Mouse (Mus musculus) intestine, embryonic 14.5 days (tissue): ENCODE data around the gene Gm37240. TPM values are rescaled to one million over a fixed set of nuclear protein-coding genes. Genes with fewer than 3 reads are reported as not detected.

Experiments used
- ATAC-seq: fragments of 200-750 bp; cut with Nextera tagmentation; replicated peaks from 2 replicates; pipeline ENCODE4 v1.8.0; 2017; ENCODE audit warnings: low read depth, moderate number of reproducible peaks, moderate TSS enrichment, moderate library complexity; ENCODE audit not compliant: low FRiP score, low TSS enrichment
- DNase-seq: peaks from one replicate; pipeline ENCODE4 v3.0.0-alpha.2; 2018; ENCODE audit warnings: low spot score
- H3K27ac ChIP-seq: fragments of 300-500 bp; sonication (generic); 2 replicates; pipeline ENCODE4 v1.5.1; 2014; ENCODE audit warnings: low read depth, mild to moderate bottlenecking, control low read depth
- H3K27me3 ChIP-seq: fragments of 300-500 bp; sonication (generic); replicated peaks from 2 replicates; pipeline ENCODE4 v1.6.1; 2014; ENCODE audit warnings: low read length, control low read depth; ENCODE audit not compliant: control insufficient read depth, insufficient read depth
- H3K36me3 ChIP-seq: fragments of 300-500 bp; sonication (generic); 2 replicates; pipeline ENCODE4 v1.6.1; 2014; ENCODE audit warnings: low read length, control low read depth; ENCODE audit not compliant: control insufficient read depth, insufficient read depth
- H3K4me1 ChIP-seq: fragments of 300-500 bp; sonication (generic); replicated peaks from 2 replicates; pipeline ENCODE4 v1.6.1; 2014; ENCODE audit warnings: low read length, control low read depth, mixed read lengths; ENCODE audit not compliant: control insufficient read depth, insufficient read depth
- H3K4me2 ChIP-seq: fragments of 300-500 bp; sonication (generic); 2 replicates; pipeline ENCODE4 v1.6.1; 2014; ENCODE audit warnings: low read length
- H3K4me3 ChIP-seq: fragments of 300-500 bp; sonication (generic); 2 replicates; pipeline ENCODE4 v1.5.1; 2014; ENCODE audit warnings: low read depth, low read length, control low read depth, mixed read lengths
- H3K9ac ChIP-seq: fragments of 300-500 bp; sonication (generic); 2 replicates; pipeline ENCODE4 v1.6.1; 2014; ENCODE audit warnings: mild to moderate bottlenecking, low read length
- H3K9me3 ChIP-seq: fragments of 300-500 bp; sonication (generic); 2 replicates; pipeline ENCODE4 v1.6.1; 2016; ENCODE audit warnings: low read length, control low read depth; ENCODE audit not compliant: control insufficient read depth
- WGBS: fragments of 180-500 bp; shearing (Covaris S2); extraction: QIAGEN DNeasy Blood & Tissue Kit; methylation state at CpG from one replicate; pipeline ENCODE4 v1.1.7; 2014; 5-methylcytosine and 5-hydroxymethylcytosine counted together
- polyA plus RNA-seq: library from polyadenylated mRNA; unstranded; fragments of >200 nt; fragmentation: Nextera tagmentation; extraction: Ambion mirVana; gene quantifications from 2 replicates; pipeline ENCODE4 v1.2.1, GENCODE M21; 2014

Gm37240 gene
- polyA plus RNA-seq, 1 experiment from 2014 or later: 5.3 TPM

- no peak overlapping the region for H3K4me2 ChIP-seq
- no peak overlapping the region for H3K9ac ChIP-seq
- 88% methylated on average over 6 of the region's 6 CpGs for WGBS
- no peak for DNase-seq
- no peak for ATAC-seq
- no peaks in the 10 kb centered on the region for H3K4me1 ChIP-seq
- H3K27me3 ChIP-seq: no peaks in the 10 kb centered on the region
- no peak overlapping the region for H3K4me3 ChIP-seq
- no peaks in the 10 kb centered on the region for H3K9me3 ChIP-seq
- H3K27ac ChIP-seq: no peak overlapping the region
- H3K36me3 ChIP-seq: no peaks in the 10 kb centered on the region
These were observed 1203.5 kb downstream of the Gm37240 start for GRCm38 (mm10) chr3:84683788-84684187.

GRCm38 (mm10) chr3:84681699-84682098 lies 1205.6 kb downstream of the Gm37240 start:
- 73% methylated on average over 8 of the region's 8 CpGs for WGBS
- H3K9ac ChIP-seq: no peak overlapping the region
- H3K27me3 ChIP-seq: no peaks in the 10 kb centered on the region
- H3K4me2 ChIP-seq: no peak overlapping the region
- no peak overlapping the region for H3K4me3 ChIP-seq
- H3K9me3 ChIP-seq: no peaks in the 10 kb centered on the region
- H3K4me1 ChIP-seq: no peaks in the 10 kb centered on the region
- no peak overlapping the region for H3K27ac ChIP-seq
- no peak for ATAC-seq
- DNase-seq: no peak
- H3K36me3 ChIP-seq: no peaks in the 10 kb centered on the region

GRCm38 (mm10) chr3:84680062-84680461 lies 1207.3 kb downstream of the Gm37240 start:
- DNase-seq: no peak
- no peak for ATAC-seq
- Histone ChIP-seq H3K9ac (no peak overlapping the region), H3K36me3 (no peaks in the 10 kb centered on the region), H3K9me3 (no peaks in the 10 kb centered on the region), H3K27me3 (no peaks in the 10 kb centered on the region), H3K4me2 (no peak overlapping the region), H3K4me3 (no peak overlapping the region), H3K4me1 (no peaks in the 10 kb centered on the region), H3K27ac (no peak overlapping the region)
- 91% methylated on average over 7 of the region's 7 CpGs for WGBS

- 90% methylated on average over 8 of the region's 8 CpGs for WGBS
- no peak overlapping the region for H3K4me2 ChIP-seq
- no peak overlapping the region for H3K9ac ChIP-seq
- no peak overlapping the region for H3K27ac ChIP-seq
- no peaks in the 10 kb centered on the region for H3K36me3 ChIP-seq
- no peak overlapping the region for H3K4me3 ChIP-seq
- DNase-seq: no peak
- H3K9me3 ChIP-seq: no peaks in the 10 kb centered on the region
- ATAC-seq: no peak
- no peaks in the 10 kb centered on the region for H3K4me1 ChIP-seq
- no peaks in the 10 kb centered on the region for H3K27me3 ChIP-seq
These were observed 1207.8 kb downstream of the Gm37240 start for GRCm38 (mm10) chr3:84679542-84679941.

- Histone ChIP-seq H3K36me3 (no peaks in the 10 kb centered on the region), H3K4me2 (no peak overlapping the region), H3K9me3 (no peaks in the 10 kb centered on the region), H3K27ac (no peak overlapping the region), H3K9ac (no peak overlapping the region), H3K4me3 (no peak overlapping the region), H3K4me1 (no peaks in the 10 kb centered on the region), H3K27me3 (no peaks in the 10 kb centered on the region)
- DNase-seq: no peak
- WGBS: 84% methylated on average over 5 of the region's 5 CpGs
- ATAC-seq: no peak
These were observed 1208.4 kb downstream of the Gm37240 start for GRCm38 (mm10) chr3:84678891-84679290.

GRCm38 (mm10) chr3:84675710-84676109 lies 1211.6 kb downstream of the Gm37240 start:
- Histone ChIP-seq H3K4me1 (no peaks in the 10 kb centered on the region), H3K36me3 (no peaks in the 10 kb centered on the region), H3K27ac (no peak overlapping the region), H3K9me3 (no peaks in the 10 kb centered on the region), H3K4me3 (no peak overlapping the region), H3K9ac (no peak overlapping the region), H3K27me3 (no peaks in the 10 kb centered on the region), H3K4me2 (no peak overlapping the region)
- 80% methylated on average over 5 of the region's 5 CpGs for WGBS
- DNase-seq (no peak), ATAC-seq (no peak)

GRCm38 (mm10) chr3:84673552-84673951 lies 1213.8 kb downstream of the Gm37240 start:
- H3K4me1 ChIP-seq: no peaks in the 10 kb centered on the region
- H3K4me2 ChIP-seq: no peak overlapping the region
- H3K27me3 ChIP-seq: no peaks in the 10 kb centered on the region
- H3K4me3 ChIP-seq: no peak overlapping the region
- H3K36me3 ChIP-seq: no peaks in the 10 kb centered on the region
- H3K9me3 ChIP-seq: no peaks in the 10 kb centered on the region
- WGBS: 96% methylated on average over 6 of the region's 6 CpGs
- ATAC-seq (no peak), DNase-seq (no peak)
- H3K9ac ChIP-seq: no peak overlapping the region
- H3K27ac ChIP-seq: no peak overlapping the region

GRCm38 (mm10) chr3:84672136-84672535 lies 1215.2 kb downstream of the Gm37240 start:
- Histone ChIP-seq H3K27ac (no peak overlapping the region), H3K4me3 (no peak overlapping the region), H3K4me1 (no peaks in the 10 kb centered on the region), H3K4me2 (no peak overlapping the region), H3K9me3 (no peaks in the 10 kb centered on the region), H3K36me3 (no peaks in the 10 kb centered on the region), H3K27me3 (no peaks in the 10 kb centered on the region), H3K9ac (no peak overlapping the region)
- no peak for DNase-seq
- ATAC-seq: no peak
- 91% methylated on average over 12 of the region's 12 CpGs for WGBS

- H3K36me3 ChIP-seq: no peaks in the 10 kb centered on the region
- peaks cover 13% of the 10 kb centered on the region for H3K4me1 ChIP-seq
- no peak overlapping the region for H3K4me3 ChIP-seq
- no peak overlapping the region for H3K27ac ChIP-seq
- ATAC-seq (no peak), DNase-seq (no peak)
- H3K27me3 ChIP-seq: peaks cover 15% of the 10 kb centered on the region; the same call in 1 of the 2 replicates
- no peak overlapping the region for H3K4me2 ChIP-seq
- H3K9ac ChIP-seq: no peak overlapping the region
- no peaks in the 10 kb centered on the region for H3K9me3 ChIP-seq
- WGBS: 89% methylated on average over 3 of the region's 3 CpGs
These were observed 1218.4 kb downstream of the Gm37240 start for GRCm38 (mm10) chr3:84668957-84669356.
